In genomic region chr12:55566837-55567236, GRCm38 (mm10) we compare ENCODE assay signal across 27 mouse cellular contexts. TPM values are rescaled to one million over a fixed set of nuclear protein-coding genes. Genes with fewer than 3 reads are reported as not detected.
"Had no signal": no experiment of that assay in that cellular context is flagged by ENCODE, and none has a peak within 500 bp of the region (broad histone marks: within the 10 kb centered on the region; RNA-seq: fewer than 3 reads in every experiment).

No protein-coding gene starts in this region.

- H3K27ac ChIP-seq: limb, embryonic 12.5 days; limb, embryonic 15.5 days; liver, embryonic 15.5 days; lung, embryonic 15.5 days; midbrain, embryonic 10.5 days; neural tube, embryonic 12.5 days; stomach, postnatal 0 days had no signal

- H3K4me2 ChIP-seq: limb, embryonic 12.5 days; limb, embryonic 15.5 days; liver, embryonic 11.5 days; liver, embryonic 15.5 days; lung, embryonic 15.5 days; neural tube, embryonic 12.5 days had no signal

- H3K27me3 ChIP-seq: limb, embryonic 12.5 days; limb, embryonic 15.5 days; liver, embryonic 15.5 days; lung, embryonic 15.5 days; neural tube, embryonic 12.5 days had no signal

- DNase-seq: kidney, adult 18-20 months; kidney, adult 9 months; kidney, postnatal 14 days; kidney, postnatal 4 days; left cerebral cortex, postnatal 4 days; lung, adult 18-20 months; lung, postnatal 10 days; lung, postnatal 36 days; midbrain, embryonic 14.5 days; right cerebral cortex, adult 18-20 months; right cerebral cortex, postnatal 14 days; right cerebral cortex, postnatal 4 days; thymus, adult 18-20 months; thymus, postnatal 36 days had no signal

- H3K9ac ChIP-seq: limb, embryonic 12.5 days; limb, embryonic 15.5 days; liver, embryonic 15.5 days; lung, embryonic 15.5 days; neural tube, embryonic 12.5 days had no signal

- H3K4me3 ChIP-seq: limb, embryonic 12.5 days; limb, embryonic 15.5 days; liver, embryonic 15.5 days; lung, embryonic 15.5 days; megakaryocyte, embryonic 14.5 days; midbrain, embryonic 10.5 days; neural tube, embryonic 12.5 days had no signal

- H3K9me3 ChIP-seq: limb, embryonic 12.5 days; limb, embryonic 15.5 days; liver, embryonic 15.5 days; lung, embryonic 15.5 days; midbrain, embryonic 10.5 days; neural tube, embryonic 12.5 days had no signal

- H3K36me3 ChIP-seq: limb, embryonic 12.5 days; limb, embryonic 15.5 days; liver, embryonic 15.5 days; lung, embryonic 15.5 days; midbrain, embryonic 10.5 days; neural tube, embryonic 12.5 days had no signal

- H3K4me1 ChIP-seq: limb, embryonic 15.5 days; liver, embryonic 15.5 days; midbrain, embryonic 10.5 days; neural tube, embryonic 12.5 days had no signal

RNA-seq across cellular contexts. Expression of gene Aldoart2, which starts 1.8 kb away (rescaled TPM):
- polyA plus RNA-seq: kidney, embryonic 16.5 days; limb, embryonic 12.5 days; limb, embryonic 15.5 days; liver, embryonic 15.5 days; lung, embryonic 15.5 days; midbrain, embryonic 10.5 days; midbrain, embryonic 14.5 days; midbrain, postnatal 0 days; neural tube, embryonic 12.5 days; stomach, embryonic 14.5 days; stomach, postnatal 0 days; urinary bladder, adult 2 months had no signal

RNA-seq across cellular contexts. Expression of gene Insm2, which starts 32.4 kb away (rescaled TPM):
- polyA plus RNA-seq: limb, embryonic 12.5 days; liver, embryonic 15.5 days; urinary bladder, adult 2 months had no signal
